ENCODE assay signal across 8 mouse cellular contexts in genomic region chr17:49615241-49615651, GRCm38 (mm10). TPM values are rescaled to one million over a fixed set of nuclear protein-coding genes. Genes with fewer than 3 reads are reported as not detected.
A peak's percentile ranks its signal among the peaks of the same experiment; 100 is the strongest.
DNase-seq lines count a peak whose midpoint lies in the region; ATAC-seq and TF ChIP-seq lines count a peak whose summit lies in the region.

No protein-coding gene starts in this region.

- under 1% methylated on average over 26 of the region's 26 CpGs for WGBS in kidney, postnatal 0 days
- WGBS in embryonic facial prominence, embryonic 14.5 days = under 1% methylated on average over 14 of the region's 26 CpGs
- WGBS in intestine, embryonic 14.5 days = 1% methylated on average over 25 of the region's 26 CpGs
- WGBS in midbrain, embryonic 16.5 days = under 1% methylated on average over 25 of the region's 26 CpGs

- ATAC-seq in kidney, postnatal 0 days (replicated peaks; ENCODE audit: low FRiP score, low read depth) = peak; percentile 76
- ATAC-seq in embryonic facial prominence, embryonic 14.5 days (ENCODE audit: low read depth) = peak; percentile 79
- peak; percentile 83 for ATAC-seq in intestine, embryonic 14.5 days (replicated peaks; ENCODE audit: low FRiP score, low TSS enrichment, low read depth)
- ATAC-seq in midbrain, embryonic 16.5 days = peak; percentile 89
- ATAC-seq in inflammation-experienced regulatory T-cells, adult 6 months = no peak

- H3K4me3 ChIP-seq in kidney, postnatal 0 days (replicated peaks; ENCODE audit: low read depth, low read length) = peak overlapping the region; percentile 48
- peak overlapping the region; percentile 61 for H3K4me3 ChIP-seq in embryonic facial prominence, embryonic 14.5 days (ENCODE audit: low read depth, low read length)
- H3K4me3 ChIP-seq in intestine, embryonic 14.5 days (ENCODE audit: low read depth, low read length) = peak overlapping the region; percentile 52
- peak overlapping the region; percentile 60 for H3K4me3 ChIP-seq in midbrain, embryonic 16.5 days (ENCODE audit: low read depth, low read length)

- no peaks in the 10 kb centered on the region for H3K36me3 ChIP-seq in kidney, postnatal 0 days (ENCODE audit: insufficient read depth, low read length)
- H3K36me3 ChIP-seq in embryonic facial prominence, embryonic 14.5 days (ENCODE audit: control insufficient read depth, insufficient read depth, low read length) = no peaks in the 10 kb centered on the region
- no peaks in the 10 kb centered on the region for H3K36me3 ChIP-seq in intestine, embryonic 14.5 days (ENCODE audit: control insufficient read depth, insufficient read depth, low read length)
- H3K36me3 ChIP-seq in midbrain, embryonic 16.5 days (ENCODE audit: control insufficient read depth, insufficient read depth, low read length) = no peaks in the 10 kb centered on the region

- no peaks in the 10 kb centered on the region for H3K9me3 ChIP-seq in kidney, postnatal 0 days (replicated peaks; ENCODE audit: low read length)
- no peaks in the 10 kb centered on the region for H3K9me3 ChIP-seq in embryonic facial prominence, embryonic 14.5 days (ENCODE audit: control insufficient read depth, low read length)
- H3K9me3 ChIP-seq in intestine, embryonic 14.5 days (ENCODE audit: control insufficient read depth, low read length) = no peaks in the 10 kb centered on the region
- H3K9me3 ChIP-seq in midbrain, embryonic 16.5 days (replicated peaks; ENCODE audit: control insufficient read depth, low read length, poor library complexity, severe bottlenecking) = no peaks in the 10 kb centered on the region

- H3K4me1 ChIP-seq in kidney, postnatal 0 days (replicated peaks; ENCODE audit: insufficient read depth, low read length) = no peaks in the 10 kb centered on the region
- H3K4me1 ChIP-seq in embryonic facial prominence, embryonic 14.5 days (ENCODE audit: control insufficient read depth, insufficient read depth, low read length) = peaks cover 8% of the 10 kb centered on the region
- H3K4me1 ChIP-seq in intestine, embryonic 14.5 days (replicated peaks; ENCODE audit: control insufficient read depth, insufficient read depth, low read length) = peaks cover 4% of the 10 kb centered on the region; the same call in 1 of the 2 replicates
- H3K4me1 ChIP-seq in midbrain, embryonic 16.5 days (ENCODE audit: control insufficient read depth, insufficient read depth, low read length) = peaks cover 10% of the 10 kb centered on the region

- no peak for TF ChIP-seq CTCF in kidney, postnatal 0 days (IDR thresholded peaks at IDR 0.05; ENCODE audit: low read depth)

- DNase-seq in kidney, postnatal 0 days (ENCODE audit: low spot score) = no peak
- DNase-seq in kidney, adult 9 months = no peak
- DNase-seq in embryonic facial prominence, embryonic 14.5 days (ENCODE audit: low spot score) = no peak
- DNase-seq in intestine, embryonic 14.5 days (ENCODE audit: low spot score) = no peak
- no peak for DNase-seq in adrenal gland, postnatal 36 days
- no peak for DNase-seq in frontal cortex, adult 2 months (ENCODE audit: extremely low spot score in 1 of 2, low spot score in 1 of 2)

- H3K27ac ChIP-seq in kidney, postnatal 0 days = no peak overlapping the region
- H3K27ac ChIP-seq in embryonic facial prominence, embryonic 14.5 days (replicated peaks; ENCODE audit: low read depth, low read length) = no peak overlapping the region
- H3K27ac ChIP-seq in intestine, embryonic 14.5 days (ENCODE audit: low read depth) = no peak overlapping the region
- H3K27ac ChIP-seq in midbrain, embryonic 16.5 days (ENCODE audit: low read length) = no peak overlapping the region

- H3K27me3 ChIP-seq in kidney, postnatal 0 days (ENCODE audit: insufficient read depth, low read length) = no peaks in the 10 kb centered on the region
- H3K27me3 ChIP-seq in embryonic facial prominence, embryonic 14.5 days (replicated peaks; ENCODE audit: control insufficient read depth, insufficient read depth, low read length) = no peaks in the 10 kb centered on the region
- no peaks in the 10 kb centered on the region for H3K27me3 ChIP-seq in intestine, embryonic 14.5 days (replicated peaks; ENCODE audit: control insufficient read depth, insufficient read depth, low read length)
- no peaks in the 10 kb centered on the region; the same call in 1 of the 2 replicates for H3K27me3 ChIP-seq in midbrain, embryonic 16.5 days (ENCODE audit: control insufficient read depth, insufficient read depth, low read depth, low read length)

- H3K4me2 ChIP-seq in kidney, postnatal 0 days (ENCODE audit: low read length) = peak overlapping the region; percentile 96
- H3K4me2 ChIP-seq in embryonic facial prominence, embryonic 14.5 days (ENCODE audit: low read depth, low read length) = peak overlapping the region; percentile 92
- peak overlapping the region; percentile 97 for H3K4me2 ChIP-seq in intestine, embryonic 14.5 days (ENCODE audit: low read length)
- peak overlapping the region; percentile 96 for H3K4me2 ChIP-seq in midbrain, embryonic 16.5 days (ENCODE audit: low read length)

- no peak overlapping the region; the same call in 1 of the 2 replicates for H3K9ac ChIP-seq in kidney, postnatal 0 days (ENCODE audit: low read depth, low read length)
- peak overlapping the region; percentile 63 for H3K9ac ChIP-seq in embryonic facial prominence, embryonic 14.5 days (ENCODE audit: low read depth, low read length)
- peak overlapping the region; percentile 48 for H3K9ac ChIP-seq in intestine, embryonic 14.5 days (ENCODE audit: low read length)
- peak overlapping the region; percentile 64 for H3K9ac ChIP-seq in midbrain, embryonic 16.5 days (ENCODE audit: low read depth, low read length)

RNA-seq across cellular contexts. Expression of gene Kif6, which starts 0.3 kb away (rescaled TPM):
- polyA plus RNA-seq in kidney, postnatal 0 days (2015; fragmentation: Nextera tagmentation; extraction: Ambion mirVana) = 0.73 and 1.3 TPM in 2 replicates
- polyA plus RNA-seq in embryonic facial prominence, embryonic 14.5 days (2014; fragmentation: Nextera tagmentation; extraction: Ambion mirVana) = 2.1 and 2.3 TPM in 2 replicates
- polyA plus RNA-seq in intestine, embryonic 14.5 days (2014; fragmentation: Nextera tagmentation; extraction: Ambion mirVana) = 1.7 and 3.0 TPM in 2 replicates
- 2.2 and 2.5 TPM in 2 replicates for polyA plus RNA-seq in midbrain, embryonic 16.5 days (2015; fragmentation: Nextera tagmentation; extraction: Ambion mirVana)
- polyA plus RNA-seq in inflammation-experienced regulatory T-cells, adult 6 months (2017; shearing (Covaris generic)) = not detected
- total RNA-seq in adrenal gland, postnatal 36 days (2021) = 1 to 10 TPM in 1 of 2 experiments, under 1 TPM in 1; 0.23 to 1.1 TPM
- polyA plus RNA-seq in frontal cortex, adult 2 months (2012; rRNA removed) = 1.3 and 1.6 TPM in 2 replicates

RNA-seq across cellular contexts. Expression of gene Daam2, which starts 51.1 kb away (rescaled TPM):
- 4.7 and 4.8 TPM in 2 replicates for polyA plus RNA-seq in kidney, postnatal 0 days (2015; fragmentation: Nextera tagmentation; extraction: Ambion mirVana)
- 8.0 and 8.6 TPM in 2 replicates for polyA plus RNA-seq in embryonic facial prominence, embryonic 14.5 days (2014; fragmentation: Nextera tagmentation; extraction: Ambion mirVana)
- 5.7 and 6.1 TPM in 2 replicates for polyA plus RNA-seq in intestine, embryonic 14.5 days (2014; fragmentation: Nextera tagmentation; extraction: Ambion mirVana)
- polyA plus RNA-seq in midbrain, embryonic 16.5 days (2015; fragmentation: Nextera tagmentation; extraction: Ambion mirVana) = 1.5 and 1.8 TPM in 2 replicates
- polyA plus RNA-seq in inflammation-experienced regulatory T-cells, adult 6 months (2017; shearing (Covaris generic)) = not detected
- total RNA-seq in adrenal gland, postnatal 36 days (2021) = 10 to 100 TPM; 26.6 to 34.9 TPM
- 30.8 and 34.5 TPM in 2 replicates for polyA plus RNA-seq in frontal cortex, adult 2 months (2012; rRNA removed)
